Mouse (Mus musculus): Measurements from ENCODE around the gene 4930519G04Rik.
A peak's percentile ranks its signal among the peaks of the same experiment; 100 is the strongest.
"Not testable (repeated sequence)": the region's sequence is repeated elsewhere in the genome, so short reads cannot be mapped to it uniquely, and the experiment has no call there.

The 4930519G04Rik gene

DNA sequence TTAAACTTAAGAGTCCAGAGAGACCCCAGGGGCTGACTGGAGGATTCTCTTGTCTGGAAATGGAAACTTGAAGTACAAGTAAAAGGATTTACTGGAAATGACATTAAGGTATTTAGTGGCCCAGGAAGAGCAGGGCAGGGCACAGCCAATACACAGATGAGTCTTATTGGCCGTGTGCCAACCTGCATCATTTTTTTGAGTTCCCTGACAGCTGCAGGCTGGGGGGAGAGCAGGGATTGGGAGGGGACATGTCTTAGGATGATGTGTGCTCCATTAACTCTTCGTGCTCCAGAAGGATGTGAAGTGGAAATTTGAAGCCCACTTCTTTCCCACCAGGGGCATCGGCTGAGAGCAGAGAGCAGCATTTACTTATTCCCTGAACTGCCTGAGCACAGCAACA, 11.3 kb upstream of the 4930519G04Rik start:
- DNase-seq (ENCODE audit: low spot score in 2 of 2): not testable (repeated sequence)

DNA sequence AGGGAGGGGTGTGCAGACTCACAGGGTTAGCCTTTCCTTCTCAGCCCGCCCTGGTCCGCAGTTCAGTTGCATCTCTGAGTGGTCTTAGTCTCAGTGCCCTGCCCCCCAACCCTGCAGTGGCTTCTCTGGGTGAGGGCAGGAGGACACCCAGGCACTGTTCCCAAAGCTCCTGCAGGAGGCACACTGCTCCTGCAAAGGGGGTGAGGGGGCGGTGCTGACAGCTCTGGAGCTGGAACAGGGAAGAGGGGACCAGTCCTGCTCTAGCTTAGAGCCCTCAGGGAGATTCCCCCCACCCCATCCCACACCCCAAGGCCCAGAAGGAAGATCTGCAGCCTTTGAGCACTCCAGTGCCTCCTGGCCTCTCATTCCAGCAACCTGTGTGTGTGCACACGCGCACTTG, 10.8 kb upstream of the 4930519G04Rik start:
- no peak for DNase-seq (ENCODE audit: low spot score in 2 of 2)

DNA sequence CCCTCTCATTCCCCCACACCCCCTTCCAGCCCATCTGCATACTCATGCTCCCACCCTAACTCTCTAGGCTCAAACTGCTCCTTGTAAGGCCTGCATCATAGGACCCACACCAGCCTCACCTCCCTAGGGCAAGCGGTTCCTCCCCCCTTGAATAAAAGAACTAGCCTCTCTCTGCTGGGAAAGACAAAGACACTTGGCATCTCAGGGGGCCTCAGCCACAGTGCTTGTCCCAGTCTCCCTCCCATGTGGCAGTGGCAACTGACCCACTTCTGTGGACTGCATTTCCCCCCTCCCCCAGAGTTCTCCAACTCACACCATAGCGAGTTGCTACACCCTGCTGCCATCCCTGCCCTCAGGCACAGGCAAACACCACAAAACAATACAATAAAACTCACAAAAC, 9.1 kb upstream of the 4930519G04Rik start:
- DNase-seq (ENCODE audit: low spot score in 2 of 2): not testable (repeated sequence)

DNA sequence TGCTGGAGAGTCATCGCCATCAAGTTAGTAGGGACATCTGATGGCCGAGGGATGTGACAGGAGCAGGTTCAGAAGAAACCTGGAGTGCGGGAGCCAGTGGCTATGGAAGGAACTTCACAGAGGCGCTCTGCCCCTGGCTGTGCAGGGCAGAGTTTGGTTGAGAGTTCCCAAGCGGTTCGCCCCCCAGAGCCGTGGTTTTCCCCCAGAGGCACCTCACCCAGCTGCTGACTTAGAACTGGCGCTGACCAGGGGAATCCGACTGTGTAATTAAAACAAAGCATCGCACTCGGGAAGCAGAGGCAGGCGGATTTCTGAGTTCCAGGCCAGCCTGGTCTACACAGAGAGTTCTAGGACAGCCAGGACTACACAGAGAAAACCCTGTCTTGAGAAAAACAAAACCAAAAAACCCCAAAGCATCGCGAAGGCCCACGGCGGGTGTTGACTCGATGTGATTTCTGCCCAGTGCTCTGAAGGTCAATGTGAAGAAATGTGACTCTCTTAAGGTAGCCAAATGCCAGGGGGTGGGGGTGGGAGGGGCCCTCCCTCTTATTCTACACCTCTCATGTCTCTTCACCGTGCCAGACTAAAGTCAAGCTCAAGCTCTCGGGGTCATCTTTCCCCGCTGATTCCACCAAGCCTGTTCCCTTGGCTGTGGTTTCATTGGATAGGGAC, 1.8 kb upstream of the 4930519G04Rik start:
- no peak for DNase-seq (ENCODE audit: low spot score in 2 of 2)

DNA sequence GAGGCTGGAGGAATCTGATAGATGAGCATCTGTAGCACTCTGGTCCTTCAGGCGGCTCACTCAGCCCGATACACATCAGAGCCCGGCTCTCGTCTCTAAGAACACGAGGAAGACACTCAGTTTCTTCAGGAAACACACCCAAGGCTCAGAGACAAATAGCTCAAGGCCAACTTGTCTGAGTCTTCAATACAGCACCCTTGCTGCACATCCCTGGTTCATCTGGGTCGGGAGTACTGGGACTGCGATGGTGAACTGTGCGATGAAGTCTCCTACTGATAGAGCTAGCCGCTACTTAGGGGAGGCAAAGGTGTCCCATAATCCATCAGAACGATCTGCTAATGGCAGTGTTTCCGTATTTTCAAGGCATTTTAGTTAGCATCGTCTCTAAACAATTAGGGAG, 5.1 kb downstream of the 4930519G04Rik start, which contains the start of gene Gm9936:
TSS of gene Gm9936 (minus strand) at position 101 of the 400 bp plus-strand sequence.
- no peak for DNase-seq (ENCODE audit: low spot score in 2 of 2)

DNA sequence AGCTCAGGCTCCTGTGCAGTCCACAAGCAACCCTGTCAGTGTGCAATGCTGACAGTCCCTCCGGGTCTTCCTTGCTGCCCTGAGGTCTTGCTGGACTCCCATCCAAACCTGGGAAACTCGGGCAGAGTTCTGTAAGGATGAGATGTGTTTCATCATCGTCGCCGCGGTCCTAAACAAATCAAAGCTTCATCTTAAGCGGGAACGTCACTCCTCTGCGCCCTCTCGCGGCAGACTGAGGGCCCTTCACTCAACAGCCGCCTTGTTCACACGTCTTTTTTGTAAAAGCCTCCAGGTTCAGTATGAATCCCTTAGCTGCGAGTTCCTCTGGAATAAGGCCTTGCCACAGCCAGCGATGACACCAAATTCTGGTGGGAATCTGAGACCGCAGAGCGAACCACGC, 5.8 kb downstream of the 4930519G04Rik start:
- peak; percentile 55 to 70 for DNase-seq (ENCODE audit: low spot score in 2 of 2)

DNA sequence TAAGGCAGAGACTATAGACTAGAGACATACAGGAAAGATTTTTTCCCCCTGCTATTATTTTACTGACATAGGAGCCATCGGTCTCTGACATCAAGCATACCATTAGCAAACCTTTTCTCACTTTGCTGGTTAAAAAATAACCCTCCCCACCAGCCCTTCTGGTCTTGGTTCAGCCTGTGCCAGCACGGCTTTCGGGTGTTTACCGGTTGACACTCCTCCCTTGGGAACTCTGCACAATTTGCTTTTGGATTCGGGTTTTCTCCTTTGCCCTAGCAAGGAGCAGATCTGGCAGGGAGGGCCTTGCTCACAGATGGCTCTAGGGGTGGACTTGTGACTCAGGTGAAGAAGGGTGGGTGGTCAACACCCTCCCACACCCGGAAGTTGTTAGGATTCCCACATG, 8.3 kb downstream of the 4930519G04Rik start:
- no peak for DNase-seq (ENCODE audit: low spot score in 2 of 2)

DNA sequence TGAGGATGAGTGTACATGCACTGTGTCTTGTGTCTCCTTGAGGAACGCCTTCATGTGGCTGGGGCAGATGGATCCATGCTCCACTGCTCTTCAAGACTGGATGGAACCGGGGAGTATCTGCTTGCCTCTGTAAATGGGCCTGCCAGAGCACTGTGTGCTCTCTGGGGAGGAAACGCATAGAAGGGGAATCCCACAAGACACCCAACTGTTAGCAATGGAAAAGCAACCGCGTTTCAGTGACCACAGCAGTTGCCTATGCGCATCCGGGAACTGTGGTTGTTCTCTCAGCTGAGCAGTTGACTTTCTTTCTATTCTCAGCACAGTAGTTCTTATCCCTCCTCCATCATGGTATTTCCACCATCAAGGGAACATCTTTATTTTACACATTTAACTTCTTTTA, 11.3 kb downstream of the 4930519G04Rik start:
- no peak for DNase-seq (ENCODE audit: low spot score in 2 of 2)

DNA sequence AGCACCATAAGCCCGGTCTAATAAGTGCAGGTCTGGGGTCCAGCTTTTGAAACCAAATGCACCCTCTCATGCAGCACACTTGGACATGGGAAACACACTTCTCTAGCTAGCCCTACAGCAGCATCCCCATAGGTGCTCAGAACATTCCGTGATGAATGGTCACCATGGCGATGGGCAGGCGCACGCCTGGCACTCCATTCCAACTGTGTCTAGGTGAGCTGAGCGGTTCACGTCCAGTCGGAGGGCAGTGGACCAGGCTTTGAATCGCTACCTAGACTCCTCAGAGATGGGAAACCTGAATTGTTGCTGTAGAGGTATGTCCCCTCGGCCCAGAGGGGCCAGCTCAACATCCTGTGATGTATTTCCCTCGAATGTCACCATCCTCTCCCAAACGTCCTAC, 11.8 kb downstream of the 4930519G04Rik start:
- no peak for DNase-seq (ENCODE audit: low spot score in 2 of 2)

DNA sequence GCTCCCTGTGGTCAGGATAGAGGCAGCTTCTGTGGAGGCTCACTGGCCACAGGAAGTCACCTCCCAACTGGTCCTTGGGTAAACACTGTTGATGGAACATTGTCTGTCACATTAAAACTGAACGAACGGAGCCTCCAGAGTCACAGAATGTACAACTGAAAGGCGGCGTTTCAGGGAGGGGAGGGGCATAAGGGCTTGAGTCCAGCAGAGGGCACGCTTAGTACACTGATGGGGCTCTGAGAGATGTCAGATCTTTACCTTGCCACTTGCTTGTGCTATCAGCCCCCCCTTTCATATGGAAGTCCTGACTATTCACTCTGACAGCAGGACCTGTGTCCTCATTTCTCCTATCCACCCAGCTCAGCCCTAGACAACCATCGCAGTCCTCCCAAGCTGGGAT, 22.4 kb downstream of the 4930519G04Rik start:
- DNase-seq (ENCODE audit: low spot score in 2 of 2): no peak

DNA sequence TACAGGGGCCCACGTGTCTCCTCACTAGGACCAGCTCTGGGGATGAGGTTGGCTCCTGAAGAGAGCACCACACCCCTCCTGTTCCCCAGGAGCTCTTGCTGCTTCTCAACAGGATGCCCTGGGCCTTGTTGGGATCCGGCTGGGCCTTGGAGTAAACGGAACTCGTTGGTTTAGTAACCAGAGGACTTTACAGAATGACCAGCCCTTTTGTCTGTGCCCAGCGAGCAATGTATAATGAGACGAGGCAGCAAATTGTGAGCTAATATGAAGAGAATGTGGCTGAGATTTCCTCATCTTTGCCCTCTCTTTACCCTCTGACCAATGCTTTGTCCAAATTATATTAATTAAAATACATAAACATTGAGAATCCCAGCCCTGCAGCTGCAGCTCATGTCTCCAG, 22.9 kb downstream of the 4930519G04Rik start:
- no peak for DNase-seq (ENCODE audit: low spot score in 2 of 2)

DNA sequence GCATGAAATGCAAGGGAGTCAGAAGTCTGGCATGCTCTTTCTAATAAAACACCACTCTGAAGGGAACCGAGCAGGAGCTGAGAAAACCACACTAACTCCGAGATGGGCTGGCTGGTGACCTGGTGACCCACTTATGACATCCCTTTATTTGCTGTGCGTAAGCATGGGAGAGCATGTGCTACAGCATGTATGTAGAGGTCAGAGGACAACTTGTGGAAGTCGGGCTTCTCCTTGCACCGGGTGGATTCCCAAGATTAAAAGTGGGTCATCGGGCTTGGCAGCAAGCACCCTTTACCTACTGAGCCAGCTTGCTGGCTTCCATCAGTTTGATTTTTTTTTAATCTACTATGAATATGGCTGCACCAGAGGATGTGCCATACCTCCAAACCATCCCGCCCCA, 24.0 kb downstream of the 4930519G04Rik start:
- DNase-seq (ENCODE audit: low spot score in 2 of 2): no peak

DNA sequence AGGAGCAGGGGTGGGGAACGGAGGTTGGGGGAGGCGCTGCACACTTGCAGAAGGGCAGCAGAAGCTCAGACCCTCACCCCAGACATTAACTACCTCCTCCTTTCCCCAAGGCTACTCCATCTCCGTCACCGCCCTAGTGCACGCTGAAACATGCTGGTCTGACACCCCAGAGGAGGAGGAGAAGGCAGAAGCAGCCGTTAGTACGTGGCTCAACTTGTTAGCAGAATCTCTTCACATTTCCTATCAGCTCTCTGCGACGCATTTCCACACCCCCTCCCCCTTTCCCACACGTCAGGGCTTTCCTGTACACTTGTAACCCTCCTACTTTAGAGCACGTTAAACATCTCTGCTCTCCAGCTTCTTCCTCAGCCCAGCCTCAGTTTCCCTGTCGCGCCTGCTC, 25.9 kb downstream of the 4930519G04Rik start:
- DNase-seq (ENCODE audit: low spot score in 2 of 2): no peak

DNA sequence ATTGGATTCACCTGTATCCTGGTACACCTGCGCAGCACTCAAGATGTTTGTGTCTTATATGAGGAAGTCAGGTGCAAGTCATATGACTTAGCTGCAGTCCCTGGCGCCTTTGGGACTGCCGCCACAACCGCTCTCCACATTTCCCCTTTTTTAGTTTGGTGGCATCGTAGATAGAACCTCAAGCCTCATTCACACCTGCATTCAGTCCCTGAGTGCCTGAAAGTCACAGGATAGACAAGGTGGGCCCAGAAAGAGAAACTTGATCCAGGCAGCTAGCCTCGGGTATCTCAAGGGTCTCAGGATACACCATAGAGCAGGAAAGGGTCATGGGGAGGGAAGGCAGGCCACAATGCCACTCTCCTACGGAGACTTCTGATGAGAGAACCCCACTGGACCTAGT, 28.9 kb downstream of the 4930519G04Rik start:
- DNase-seq (ENCODE audit: low spot score in 2 of 2): not testable (repeated sequence)

DNA sequence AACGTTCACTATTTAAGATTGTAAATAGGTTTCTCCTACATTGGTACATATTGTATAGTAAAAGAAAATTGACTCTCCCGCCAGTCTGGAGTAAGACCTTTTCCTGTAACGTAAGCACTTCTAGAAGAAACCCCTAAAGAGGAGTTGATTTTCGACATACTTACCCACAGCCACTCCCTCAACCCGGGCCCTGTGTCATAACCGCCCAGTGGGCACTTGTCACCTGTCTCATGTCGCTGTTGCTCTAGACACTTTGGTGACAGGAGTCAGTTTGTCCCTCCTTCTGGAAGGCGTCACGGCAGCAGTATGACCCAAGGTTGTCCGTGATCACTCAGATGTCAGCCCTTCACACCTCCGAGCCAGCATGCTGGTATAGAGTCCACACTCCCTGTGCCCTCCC, 29.6 kb downstream of the 4930519G04Rik start:
- no peak for DNase-seq (ENCODE audit: low spot score in 2 of 2)

DNA sequence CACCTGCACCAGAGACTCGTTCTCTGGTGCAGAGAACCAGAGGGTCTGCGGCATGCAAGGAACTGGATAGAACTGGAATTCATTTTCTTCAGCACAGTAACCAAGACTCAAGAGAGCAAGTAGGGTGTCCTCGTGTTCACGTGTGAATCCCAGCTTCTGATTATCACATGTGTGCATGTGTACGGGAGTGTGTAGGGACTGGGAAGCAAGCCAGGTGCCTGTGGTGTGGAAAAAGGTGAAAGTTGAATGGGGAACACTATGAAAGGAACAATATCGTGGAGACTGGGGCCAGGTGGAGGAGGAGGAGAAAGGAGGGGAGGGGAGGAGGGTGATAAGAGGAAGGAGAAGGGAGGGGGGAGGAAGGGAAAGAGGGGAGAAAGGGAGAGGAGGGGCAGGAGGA, 33.3 kb downstream of the 4930519G04Rik start:
- DNase-seq (ENCODE audit: low spot score in 2 of 2): no peak

DNA sequence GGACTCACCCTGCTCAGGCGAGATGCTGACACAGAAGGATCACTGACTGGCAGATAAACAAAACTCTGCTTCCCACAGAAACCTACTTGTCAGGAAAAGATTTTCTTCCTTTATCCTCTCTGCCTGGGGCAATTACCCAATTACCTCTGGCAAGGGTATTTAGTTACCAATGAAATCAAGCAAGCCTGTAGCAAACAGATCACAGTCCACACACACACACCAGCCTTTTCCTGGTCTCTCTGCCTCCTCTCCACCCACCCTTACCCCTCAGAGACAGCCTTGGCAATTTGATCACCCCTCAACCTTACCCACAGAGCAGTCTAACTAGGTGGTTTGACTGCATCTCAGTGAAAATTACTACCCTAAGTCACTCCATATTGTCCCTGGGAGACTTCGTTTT, 35.5 kb downstream of the 4930519G04Rik start:
- no peak for DNase-seq (ENCODE audit: low spot score in 2 of 2)

DNA sequence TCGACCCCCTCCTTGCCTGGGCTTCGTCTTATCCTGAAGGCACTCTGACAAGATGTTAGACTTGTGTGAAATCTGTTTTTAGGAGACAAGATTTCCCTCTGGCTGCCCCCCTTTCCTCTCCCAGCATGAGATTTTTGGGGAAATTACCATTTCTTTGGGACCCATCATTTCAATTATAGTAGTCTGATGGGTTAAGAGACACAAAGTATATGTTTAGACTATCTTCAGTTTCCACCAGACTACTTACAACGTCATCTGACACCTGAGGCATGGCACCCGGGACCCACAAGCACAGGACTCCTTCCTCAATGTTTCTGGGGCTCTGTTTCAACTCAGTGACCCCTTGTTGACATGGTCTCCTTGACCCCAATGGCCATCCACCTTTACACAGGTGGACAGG, 42.1 kb downstream of the 4930519G04Rik start:
- DNase-seq (ENCODE audit: low spot score in 2 of 2): no peak

DNA sequence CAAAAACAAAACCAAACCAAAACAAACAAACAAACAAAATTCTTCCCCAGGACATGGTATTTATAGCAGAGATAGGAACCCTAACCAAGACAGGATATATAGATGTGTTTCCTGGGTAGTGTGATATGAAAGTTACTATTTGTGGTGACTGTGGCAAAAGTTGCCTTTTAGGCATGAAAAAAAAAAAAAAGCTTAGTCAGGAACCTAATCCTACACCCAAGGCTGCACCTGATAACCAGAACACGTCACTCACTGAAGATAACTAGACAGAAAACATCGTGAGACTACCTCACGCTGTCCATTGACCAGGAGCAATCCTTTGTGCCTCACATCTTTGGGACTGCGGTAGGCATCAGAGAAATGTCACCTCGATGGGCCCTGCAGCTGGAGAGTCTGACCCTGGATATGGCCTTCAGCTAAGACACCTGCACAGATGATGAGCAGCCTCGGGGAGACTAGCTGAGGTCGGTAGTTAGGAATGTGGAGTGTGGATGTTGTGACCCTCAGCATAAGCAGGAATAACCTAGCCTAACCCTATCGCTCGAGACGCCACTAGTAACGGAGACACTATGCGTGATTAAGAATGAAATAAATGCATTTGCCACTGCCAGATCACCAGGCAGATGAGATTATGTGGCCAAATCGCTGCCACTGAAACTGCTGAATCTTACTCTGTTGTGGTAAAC, 43.4 kb downstream of the 4930519G04Rik start, which contains the start of gene Oasl2:
TSS of gene Oasl2 (plus strand) at position 249 of the 686 bp plus-strand sequence.
- no peak for DNase-seq (ENCODE audit: low spot score in 2 of 2)

DNA sequence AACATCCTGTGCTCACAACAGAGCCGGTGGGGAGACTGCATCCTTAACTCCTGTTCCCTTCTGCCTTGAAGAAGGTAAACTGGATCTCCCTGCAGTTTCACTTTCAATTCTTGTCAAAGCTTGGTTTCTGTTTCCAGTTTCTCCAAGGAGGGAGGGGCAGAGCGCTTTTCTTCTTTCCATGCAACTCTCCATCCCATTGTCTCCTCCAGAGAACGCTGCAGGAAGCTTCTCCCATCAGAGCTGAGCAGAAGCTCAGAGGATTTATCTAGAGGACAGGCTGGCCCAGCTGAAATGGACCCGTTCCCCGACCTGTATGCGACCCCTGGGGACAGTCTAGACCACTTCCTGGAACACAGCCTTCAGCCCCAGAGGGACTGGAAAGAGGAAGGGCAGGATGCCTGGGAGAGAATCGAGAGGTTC, 43.9 kb downstream of the 4930519G04Rik start:
- no peak for DNase-seq (ENCODE audit: low spot score in 2 of 2)

DNA sequence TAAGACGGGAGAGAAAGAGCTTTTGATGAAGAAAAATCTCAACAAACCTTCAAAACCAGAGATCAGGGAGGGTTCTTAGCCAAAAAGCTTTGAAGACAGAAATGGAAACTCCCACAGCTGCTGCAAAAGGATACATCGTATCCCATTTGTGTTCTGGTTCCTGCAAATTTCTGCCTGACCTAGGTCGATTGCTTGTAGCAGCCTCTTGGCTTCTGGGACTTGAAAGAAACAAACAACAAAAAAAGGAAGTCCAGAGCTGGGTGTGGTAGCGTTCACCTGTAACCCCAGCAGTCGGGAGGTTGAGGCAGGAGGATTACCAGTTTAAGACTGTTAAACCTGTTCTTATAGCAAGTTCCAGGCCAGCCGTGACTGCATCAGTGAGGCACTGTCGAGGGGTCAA, 45.4 kb downstream of the 4930519G04Rik start:
- no peak for DNase-seq (ENCODE audit: low spot score in 2 of 2)

DNA sequence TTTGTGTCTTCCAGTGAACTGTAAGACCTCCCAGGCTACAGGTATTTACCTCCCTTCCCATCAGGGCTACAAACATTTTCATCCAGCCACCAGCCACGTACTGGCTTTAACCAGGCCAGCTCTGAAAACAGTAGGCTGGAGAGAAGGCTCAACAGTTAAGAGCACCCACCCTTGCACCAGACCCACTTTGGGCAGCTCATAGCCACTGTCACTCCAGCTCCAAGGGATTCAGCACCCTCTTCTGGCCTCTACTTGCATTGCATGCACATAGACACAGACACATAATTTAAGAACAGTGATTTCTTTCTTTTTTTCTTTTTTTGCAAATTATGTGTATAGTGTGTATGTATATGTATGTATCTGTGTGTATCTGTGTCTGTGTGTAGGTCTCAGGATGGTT, 48.9 kb downstream of the 4930519G04Rik start:
- DNase-seq (ENCODE audit: low spot score in 2 of 2): peak in 1 of 2 experiments; percentile 26

DNA sequence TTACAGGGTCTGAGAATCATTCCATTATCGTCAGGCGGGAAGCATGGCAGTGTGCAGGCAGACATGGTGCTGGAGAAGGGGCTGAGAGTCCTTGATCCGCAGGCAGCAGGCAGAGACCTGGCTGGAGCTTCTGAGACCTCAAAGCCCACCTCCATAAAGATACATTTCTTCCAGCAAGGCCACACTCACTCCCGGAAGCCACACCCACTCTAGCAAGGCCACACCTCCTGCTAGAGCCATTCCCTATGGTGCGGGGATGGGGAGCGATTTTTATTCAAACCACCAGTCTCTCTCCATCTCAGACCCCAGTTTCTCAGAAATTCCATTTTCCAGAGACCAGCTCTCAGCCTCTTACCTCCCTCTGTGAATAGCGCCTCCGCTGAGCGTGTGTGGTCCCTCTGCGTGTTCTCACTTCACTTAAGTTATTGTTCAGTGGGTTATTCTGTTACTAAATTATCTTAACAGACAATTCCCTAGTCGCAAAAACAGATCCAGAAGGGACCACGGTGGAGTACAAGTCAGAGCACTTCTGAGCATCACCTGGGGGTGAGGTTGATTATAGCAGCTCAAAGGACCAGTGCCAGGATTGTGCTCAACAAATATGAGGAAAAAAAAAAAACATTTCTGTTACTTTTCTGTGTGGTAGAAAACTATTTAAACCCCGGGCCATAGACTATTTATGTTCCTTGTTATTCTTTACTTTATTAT, 55.3 kb downstream of the 4930519G04Rik start:
- DNase-seq (ENCODE audit: low spot score in 2 of 2): no peak
